Mouse (Mus musculus): ENCODE measurements around the gene Dnah11. TPM values are rescaled to one million over a fixed set of nuclear protein-coding genes. Genes with fewer than 3 reads are reported as not detected.

Dnah11 gene
- total and polyA plus RNA-seq, 2 experiments from 2014 or later: 0.17 to 1.9 TPM

GRCm38 (mm10) chr12:117837376-117837775 is 361.5 kb downstream of the Dnah11 start:
- TF ChIP-seq CTCF (IDR thresholded peaks at IDR 0.05; ENCODE audit: low read depth): no peak
- no peaks in the 10 kb centered on the region for H3K4me1 ChIP-seq (ENCODE audit: insufficient read depth)
- no peaks in the 10 kb centered on the region for H3K36me3 ChIP-seq (ENCODE audit: insufficient read depth)
- H3K9me3 ChIP-seq (ENCODE audit: low read length): no peaks in the 10 kb centered on the region
- WGBS: 84% methylated on average over 4 of the region's 4 CpGs
- H3K9ac ChIP-seq: no peak overlapping the region
- no peaks in the 10 kb centered on the region for H3K27me3 ChIP-seq (ENCODE audit: insufficient read depth, low read length)
- ATAC-seq: no peak
- H3K4me3 ChIP-seq (ENCODE audit: low read depth, low read length): no peak overlapping the region
- H3K4me2 ChIP-seq (ENCODE audit: low read depth): no peak overlapping the region
- H3K27ac ChIP-seq (ENCODE audit: low read depth, low read length): no peak overlapping the region
- DNase-seq: no peak

GRCm38 (mm10) chr12:117835371-117835770 is 363.5 kb downstream of the Dnah11 start:
- Histone ChIP-seq H3K4me3 (ENCODE audit: low read depth, low read length) (no peak overlapping the region), H3K9ac (no peak overlapping the region), H3K27ac (ENCODE audit: low read depth, low read length) (no peak overlapping the region), H3K36me3 (ENCODE audit: insufficient read depth) (no peaks in the 10 kb centered on the region), H3K4me1 (ENCODE audit: insufficient read depth) (no peaks in the 10 kb centered on the region), H3K27me3 (ENCODE audit: insufficient read depth, low read length) (no peaks in the 10 kb centered on the region), H3K4me2 (ENCODE audit: low read depth) (no peak overlapping the region), H3K9me3 (ENCODE audit: low read length) (no peaks in the 10 kb centered on the region)
- ATAC-seq: no peak
- WGBS: 82% methylated on average over 10 of the region's 10 CpGs
- DNase-seq: no peak
- no peak for TF ChIP-seq CTCF (IDR thresholded peaks at IDR 0.05; ENCODE audit: low read depth)

GRCm38 (mm10) chr12:117834652-117835051 is 364.2 kb downstream of the Dnah11 start:
- TF ChIP-seq CTCF (IDR thresholded peaks at IDR 0.05; ENCODE audit: low read depth): no peak
- 85% methylated on average over 2 of the region's 2 CpGs for WGBS
- Histone ChIP-seq H3K36me3 (ENCODE audit: insufficient read depth) (no peaks in the 10 kb centered on the region), H3K27ac (ENCODE audit: low read depth, low read length) (no peak overlapping the region), H3K27me3 (ENCODE audit: insufficient read depth, low read length) (no peaks in the 10 kb centered on the region), H3K9ac (no peak overlapping the region), H3K4me1 (ENCODE audit: insufficient read depth) (no peaks in the 10 kb centered on the region), H3K9me3 (ENCODE audit: low read length) (no peaks in the 10 kb centered on the region), H3K4me2 (ENCODE audit: low read depth) (no peak overlapping the region), H3K4me3 (ENCODE audit: low read depth, low read length) (no peak overlapping the region)
- DNase-seq: no peak
- ATAC-seq: no peak

GRCm38 (mm10) chr12:117832190-117832589 is 366.7 kb downstream of the Dnah11 start:
- no peaks in the 10 kb centered on the region for H3K9me3 ChIP-seq (ENCODE audit: low read length)
- H3K4me3 ChIP-seq (ENCODE audit: low read depth, low read length): no peak overlapping the region
- H3K4me1 ChIP-seq (ENCODE audit: insufficient read depth): no peaks in the 10 kb centered on the region
- H3K27me3 ChIP-seq (ENCODE audit: insufficient read depth, low read length): no peaks in the 10 kb centered on the region
- no peak overlapping the region for H3K27ac ChIP-seq (ENCODE audit: low read depth, low read length)
- H3K9ac ChIP-seq: no peak overlapping the region
- DNase-seq (no peak), ATAC-seq (no peak)
- no peak overlapping the region for H3K4me2 ChIP-seq (ENCODE audit: low read depth)
- H3K36me3 ChIP-seq (ENCODE audit: insufficient read depth): no peaks in the 10 kb centered on the region
- no peak for TF ChIP-seq CTCF (IDR thresholded peaks at IDR 0.05; ENCODE audit: low read depth)
- WGBS: 68% methylated on average over 5 of the region's 5 CpGs

GRCm38 (mm10) chr12:117831351-117831961 is 367.4 kb downstream of the Dnah11 start:
- Histone ChIP-seq H3K4me2 (ENCODE audit: low read depth) (no peak overlapping the region), H3K9ac (no peak overlapping the region), H3K9me3 (ENCODE audit: low read length) (no peaks in the 10 kb centered on the region), H3K4me1 (ENCODE audit: insufficient read depth) (no peaks in the 10 kb centered on the region), H3K27me3 (ENCODE audit: insufficient read depth, low read length) (no peaks in the 10 kb centered on the region), H3K36me3 (ENCODE audit: insufficient read depth) (no peaks in the 10 kb centered on the region), H3K4me3 (ENCODE audit: low read depth, low read length) (no peak overlapping the region), H3K27ac (ENCODE audit: low read depth, low read length) (no peak overlapping the region)
- ATAC-seq (no peak), DNase-seq (no peak)
- 88% methylated on average over 8 of the region's 8 CpGs for WGBS
- no peak for TF ChIP-seq CTCF (IDR thresholded peaks at IDR 0.05; ENCODE audit: low read depth)

GRCm38 (mm10) chr12:117828350-117828749 is 370.5 kb downstream of the Dnah11 start:
- H3K4me3 ChIP-seq (ENCODE audit: low read depth, low read length): no peak overlapping the region
- no peaks in the 10 kb centered on the region for H3K36me3 ChIP-seq (ENCODE audit: insufficient read depth)
- TF ChIP-seq CTCF (IDR thresholded peaks at IDR 0.05; ENCODE audit: low read depth): no peak
- H3K4me2 ChIP-seq (ENCODE audit: low read depth): no peak overlapping the region
- no peak overlapping the region for H3K9ac ChIP-seq
- H3K27me3 ChIP-seq (ENCODE audit: insufficient read depth, low read length): no peaks in the 10 kb centered on the region
- 84% methylated on average over 3 of the region's 3 CpGs for WGBS
- H3K9me3 ChIP-seq (ENCODE audit: low read length): no peaks in the 10 kb centered on the region
- ATAC-seq (no peak), DNase-seq (no peak)
- H3K4me1 ChIP-seq (ENCODE audit: insufficient read depth): no peaks in the 10 kb centered on the region
- H3K27ac ChIP-seq (ENCODE audit: low read depth, low read length): no peak overlapping the region

Other genes with a start within 250 kb of the Dnah11 start
- 48.6 and 59.0 TPM in 2 replicates for gene Sp4, start 102.4 kb upstream of the Dnah11 start, total RNA-seq (2014; rRNA removed)
- gene Sp4, start 102.4 kb upstream of the Dnah11 start, polyA plus RNA-seq (2015; fragmentation: Nextera tagmentation; extraction: Ambion mirVana): 13.5 and 18.1 TPM in 2 replicates